9 mouse cellular contexts compared by ENCODE assay signal in genomic region chr7:111049652-111050421, GRCm38 (mm10). TPM values are rescaled to one million over a fixed set of nuclear protein-coding genes. Genes with fewer than 3 reads are reported as not detected.
A peak's percentile ranks its signal among the peaks of the same experiment; 100 is the strongest.
DNase-seq lines count a peak whose midpoint lies in the region; ATAC-seq lines count a peak whose summit lies in the region.
"Had no signal": no experiment of that assay in that cellular context is flagged by ENCODE, and none has a peak within 500 bp of the region (broad histone marks: within the 10 kb centered on the region; RNA-seq: fewer than 3 reads in every experiment).

No protein-coding gene starts in this region.

- no peak overlapping the region for H3K4me3 ChIP-seq in hindbrain, embryonic 10.5 days
- H3K4me3 ChIP-seq in hindbrain, embryonic 12.5 days = no peak overlapping the region
- H3K4me3 ChIP-seq in limb, embryonic 10.5 days = no peak overlapping the region
- H3K4me3 ChIP-seq: megakaryocyte, embryonic 14.5 days had no signal

- DNase-seq in hindbrain, embryonic 10.5 days (ENCODE audit: low spot score) = peak; percentile 46
- DNase-seq in heart, postnatal 36 days = peak; percentile 66 to 70
- peak; percentile 53 for DNase-seq in limb, embryonic 10.5 days (ENCODE audit: low spot score)
- peak; percentile 13 for DNase-seq in ovary, postnatal 10 days (ENCODE audit: low spot score)
- peak; percentile 56 for DNase-seq in thymus, postnatal 0 days (ENCODE audit: low spot score)

- H3K9ac ChIP-seq in hindbrain, embryonic 12.5 days = no peak overlapping the region

- intact Hi-C loops in heart, postnatal 36 days (cut with DNase I) = loop anchor here (2.0 to 10.0 kb wide), 5 partner anchors 113 to 919 kb away; no protein-coding TSS in a partner anchor

- no peaks in the 10 kb centered on the region for H3K27me3 ChIP-seq in hindbrain, embryonic 10.5 days (ENCODE audit: insufficient read depth, poor library complexity, severe bottlenecking)
- H3K27me3 ChIP-seq in hindbrain, embryonic 12.5 days = no peaks in the 10 kb centered on the region
- H3K27me3 ChIP-seq in limb, embryonic 10.5 days (ENCODE audit: low read depth, poor library complexity, severe bottlenecking) = no peaks in the 10 kb centered on the region
- H3K27me3 ChIP-seq: megakaryocyte, embryonic 14.5 days had no signal

- H3K9me3 ChIP-seq in hindbrain, embryonic 10.5 days = no peaks in the 10 kb centered on the region
- H3K9me3 ChIP-seq in hindbrain, embryonic 12.5 days (replicated peaks) = no peaks in the 10 kb centered on the region
- no peaks in the 10 kb centered on the region for H3K9me3 ChIP-seq in limb, embryonic 10.5 days (replicated peaks)
- H3K9me3 ChIP-seq: megakaryocyte, embryonic 14.5 days had no signal

- no peaks in the 10 kb centered on the region for H3K4me1 ChIP-seq in hindbrain, embryonic 10.5 days (replicated peaks)
- H3K4me1 ChIP-seq in hindbrain, embryonic 12.5 days = no peaks in the 10 kb centered on the region
- no peaks in the 10 kb centered on the region for H3K4me1 ChIP-seq in limb, embryonic 10.5 days

- 68% methylated on average over 6 of the region's 6 CpGs for WGBS in hindbrain, embryonic 10.5 days
- WGBS in hindbrain, embryonic 12.5 days = 66% methylated on average over 6 of the region's 6 CpGs
- 72% methylated on average over 6 of the region's 6 CpGs for WGBS in limb, embryonic 10.5 days

- peaks cover 100% of the 10 kb centered on the region for H3K36me3 ChIP-seq in hindbrain, embryonic 10.5 days
- H3K36me3 ChIP-seq in hindbrain, embryonic 12.5 days = peaks cover 95% of the 10 kb centered on the region
- H3K36me3 ChIP-seq in limb, embryonic 10.5 days = peaks cover 100% of the 10 kb centered on the region

- no peak overlapping the region for H3K4me2 ChIP-seq in hindbrain, embryonic 12.5 days (replicated peaks)

- no peak overlapping the region for H3K27ac ChIP-seq in hindbrain, embryonic 10.5 days
- no peak overlapping the region for H3K27ac ChIP-seq in hindbrain, embryonic 12.5 days
- H3K27ac ChIP-seq in limb, embryonic 10.5 days = no peak overlapping the region

- no peak for ATAC-seq in hindbrain, embryonic 12.5 days (ENCODE audit: low FRiP score)
- peak; percentile 63 for ATAC-seq in activated CD4-positive, CD25-positive, alpha-beta regulatory T cell, adult 4 months
- peak; percentile 88 for ATAC-seq in common myeloid progenitor, adult 5-6 weeks (replicated peaks; ENCODE audit: low read depth, poor library complexity, severe bottlenecking)

RNA-seq across cellular contexts. Expression of gene Ctr9, which starts 21.1 kb away (rescaled TPM):
- 71.1 and 77.3 TPM in 2 replicates for polyA plus RNA-seq in hindbrain, embryonic 10.5 days (2016; fragmentation: Nextera tagmentation; extraction: Ambion mirVana)
- polyA plus RNA-seq in hindbrain, embryonic 12.5 days (2016; fragmentation: Nextera tagmentation; extraction: Ambion mirVana) = 102 and 104 TPM in 2 replicates
- polyA plus RNA-seq in activated CD4-positive, CD25-positive, alpha-beta regulatory T cell, adult 4 months (2017; shearing (Covaris generic)) = 10 to 100 TPM; 31.5 to 34.1 TPM
- total RNA-seq in common myeloid progenitor, adult 5-6 weeks (2017) = 87.3 and 90.9 TPM in 2 replicates
- total RNA-seq in heart, postnatal 36 days (2021) = 10 to 100 TPM; 17.1 to 18.9 TPM
- 64.1 and 80.1 TPM in 2 replicates for polyA plus RNA-seq in limb, embryonic 10.5 days (2016; fragmentation: Nextera tagmentation; extraction: Ambion mirVana)
- 42.2 and 45.3 TPM in 2 replicates for polyA plus RNA-seq in thymus, postnatal 0 days (2015; fragmentation: Nextera tagmentation; extraction: Ambion mirVana)

RNA-seq across cellular contexts. Expression of gene Eif4g2, which starts 33.0 kb away (rescaled TPM):
- polyA plus RNA-seq in hindbrain, embryonic 10.5 days (2016; fragmentation: Nextera tagmentation; extraction: Ambion mirVana) = 1,372 and 1,373 TPM in 2 replicates
- 1,474 and 1,620 TPM in 2 replicates for polyA plus RNA-seq in hindbrain, embryonic 12.5 days (2016; fragmentation: Nextera tagmentation; extraction: Ambion mirVana)
- 100 to 1,000 TPM; 799 to 823 TPM for polyA plus RNA-seq in activated CD4-positive, CD25-positive, alpha-beta regulatory T cell, adult 4 months (2017; shearing (Covaris generic))
- 982 and 1,289 TPM in 2 replicates for total RNA-seq in common myeloid progenitor, adult 5-6 weeks (2017)
- total RNA-seq in heart, postnatal 36 days (2021) = 1,000 to 10,000 TPM; 1,008 to 1,028 TPM
- 1,318 and 1,349 TPM in 2 replicates for polyA plus RNA-seq in limb, embryonic 10.5 days (2016; fragmentation: Nextera tagmentation; extraction: Ambion mirVana)
- 687 and 746 TPM in 2 replicates for polyA plus RNA-seq in thymus, postnatal 0 days (2015; fragmentation: Nextera tagmentation; extraction: Ambion mirVana)

Comparison
In these comparisons a context has a peak if more than half of its experiments do, and no peak if none do; other contexts are left out.
1. DNase-seq: peak in every context shown above with its lines; median percentile 68 in heart, postnatal 36 days; 56 in thymus, postnatal 0 days; 53 in limb, embryonic 10.5 days; 46 in hindbrain, embryonic 10.5 days; 13 in ovary, postnatal 10 days.